Mouse (Mus musculus): Measurements from ENCODE around the gene Gm49391.
"Not testable (repeated sequence)": the region's sequence is repeated elsewhere in the genome, so short reads cannot be mapped to it uniquely, and the experiment has no call there.

Gene Gm49391

GRCm38 (mm10) chr13:60936500-60936901, at the start of gene Gm49391, which contains the start of gene Ctla2a:
Gene Gm49391 (minus strand): TSS chr13:60936571.
Gene Ctla2a (minus strand): TSS chr13:60936625.
- DNase-seq = no peak

DNA sequence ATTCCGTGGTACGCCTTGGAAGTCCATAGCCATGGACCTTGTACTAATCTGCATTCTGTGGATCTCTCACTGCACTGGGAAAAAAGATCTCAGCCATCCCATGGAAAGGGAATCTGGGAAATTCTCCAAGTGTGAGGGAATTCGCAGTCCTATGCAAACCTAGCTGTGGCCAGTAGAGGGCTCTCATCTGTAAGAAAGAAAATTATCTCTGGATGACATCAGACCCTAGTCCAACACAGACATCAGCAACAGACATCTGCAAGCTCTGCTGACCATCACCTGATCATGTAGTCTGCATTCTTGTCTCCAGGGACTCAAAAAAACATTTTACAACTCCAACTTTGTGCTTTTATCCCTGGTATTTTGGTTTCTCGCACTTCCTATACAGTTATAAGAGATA, 35.9 kb upstream of the Gm49391 start:
- DNase-seq = not testable (repeated sequence)

DNA sequence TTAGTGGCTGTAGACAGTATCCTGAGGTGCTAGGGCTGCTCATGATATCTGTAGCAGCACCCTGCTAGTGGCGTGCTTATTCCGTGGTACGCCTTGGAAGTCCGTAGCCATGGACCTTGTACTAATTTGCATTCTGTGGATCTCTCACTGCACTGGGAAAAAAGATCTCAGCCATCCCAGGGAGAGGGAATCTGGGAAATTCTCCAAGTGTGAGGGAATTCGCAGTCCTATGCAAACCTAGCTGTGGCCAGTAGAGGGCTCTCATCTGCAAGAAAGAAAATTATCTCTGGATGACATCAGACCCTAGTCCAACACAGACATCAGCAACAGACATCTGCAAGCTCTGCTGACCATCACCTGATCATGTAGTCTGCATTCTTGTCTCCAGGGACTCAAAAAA, 27.6 kb upstream of the Gm49391 start:
- not testable (repeated sequence) for DNase-seq

DNA sequence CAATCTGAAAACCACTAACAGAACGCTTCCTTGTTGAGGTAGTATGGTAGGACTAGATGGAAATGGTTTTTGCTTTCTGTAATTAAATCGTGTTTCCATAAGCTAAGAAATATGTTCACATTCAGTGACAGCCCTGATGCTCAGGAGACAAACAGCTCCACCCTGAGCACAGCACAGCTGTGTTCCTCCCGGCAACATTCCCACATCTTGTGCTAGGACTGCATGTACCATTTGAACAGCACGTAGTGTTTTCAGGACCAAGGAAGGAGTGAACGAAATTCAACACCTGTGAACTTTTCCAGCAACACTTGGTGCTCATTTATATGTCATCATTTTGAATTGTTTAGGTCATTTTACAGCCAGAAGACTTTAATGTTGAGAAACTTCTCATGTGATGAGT, 25.3 kb upstream of the Gm49391 start:
- DNase-seq = no peak

DNA sequence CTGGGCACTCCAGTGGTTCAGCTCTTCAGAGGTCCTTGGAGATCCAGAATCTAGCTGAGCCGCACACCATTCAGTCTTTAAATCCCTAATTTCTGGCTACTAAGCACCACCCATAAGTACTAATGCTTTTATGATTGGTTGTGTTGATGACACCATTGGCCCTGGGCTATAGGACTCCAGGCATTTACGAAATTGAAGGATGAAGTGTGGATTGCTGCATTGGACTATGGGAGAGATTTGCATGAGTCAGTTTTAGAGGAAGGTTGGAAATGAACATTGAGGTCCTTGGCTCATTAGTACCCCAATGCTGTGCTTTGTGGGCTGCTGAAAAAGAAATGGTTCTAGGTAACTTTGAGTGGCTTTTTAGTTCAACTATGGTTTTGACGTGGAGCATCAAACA, 5.5 kb upstream of the Gm49391 start, which contains the start of gene Tpbpa:
Gene Tpbpa (minus strand): TSS at position 101 of the 400 bp plus-strand sequence.
- DNase-seq = not testable (repeated sequence)

DNA sequence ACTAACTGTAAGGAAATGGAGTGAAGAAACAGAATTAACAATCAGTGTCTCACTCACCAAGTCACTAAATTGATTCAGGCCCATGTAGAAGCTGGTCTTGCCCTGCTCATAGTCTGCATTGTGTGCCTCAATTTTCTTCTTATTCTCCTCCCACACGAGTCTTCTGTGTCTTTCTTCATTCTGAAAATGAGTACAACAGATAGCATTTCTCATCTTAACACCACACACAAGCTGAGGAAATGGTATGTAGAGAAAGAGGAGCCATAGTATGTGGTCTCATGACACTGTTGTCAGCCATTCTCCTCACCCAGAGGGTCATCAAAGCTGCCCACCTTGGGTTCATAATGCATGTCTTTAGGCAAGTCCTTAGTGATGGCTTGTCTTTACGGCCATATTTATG, 881 bp downstream of the Gm49391 start, which contains the start of gene Gm49393:
Gene Gm49393 (minus strand): TSS at position 101 of the 400 bp plus-strand sequence.
- not testable (repeated sequence) for DNase-seq

GRCm38 (mm10) chr13:60904780-60905179, 31.6 kb downstream of the Gm49391 start, which contains the start of gene Tpbpb:
Gene Tpbpb (minus strand): TSS chr13:60904880.
- not testable (repeated sequence) for DNase-seq

DNA sequence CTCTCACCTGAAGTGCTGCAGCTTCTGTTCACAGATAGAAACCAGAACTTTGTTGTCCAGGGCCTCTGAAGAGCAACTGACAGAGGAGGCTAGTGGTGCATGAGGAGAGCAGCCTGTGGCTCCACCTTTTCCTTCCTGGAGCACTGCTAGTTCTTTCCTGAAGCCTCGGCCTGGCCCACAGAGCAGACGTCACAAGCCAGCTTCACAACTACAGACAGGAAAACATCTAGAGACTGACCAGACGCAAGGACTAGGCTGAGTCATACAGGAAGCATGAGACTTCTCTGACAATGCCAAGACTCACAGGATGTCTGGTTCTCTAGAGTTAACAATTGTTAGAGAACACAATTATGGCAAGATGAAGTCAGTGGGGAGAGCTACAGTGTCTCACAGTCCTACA, 39.0 kb downstream of the Gm49391 start, which contains the start of gene Ctla2b:
Gene Ctla2b (minus strand): TSS at position 120 of the 400 bp plus-strand sequence.
- no peak for DNase-seq

GRCm38 (mm10) chr13:60896794-60897193, 39.6 kb downstream of the Gm49391 start, which contains the start of gene Gm49392:
Gene Gm49392 (minus strand): TSS chr13:60896894.
- not testable (repeated sequence) for DNase-seq

- no peak for DNase-seq
These were observed 40.8 kb downstream of the Gm49391 start for GRCm38 (mm10) chr13:60895406-60896160.

DNA sequence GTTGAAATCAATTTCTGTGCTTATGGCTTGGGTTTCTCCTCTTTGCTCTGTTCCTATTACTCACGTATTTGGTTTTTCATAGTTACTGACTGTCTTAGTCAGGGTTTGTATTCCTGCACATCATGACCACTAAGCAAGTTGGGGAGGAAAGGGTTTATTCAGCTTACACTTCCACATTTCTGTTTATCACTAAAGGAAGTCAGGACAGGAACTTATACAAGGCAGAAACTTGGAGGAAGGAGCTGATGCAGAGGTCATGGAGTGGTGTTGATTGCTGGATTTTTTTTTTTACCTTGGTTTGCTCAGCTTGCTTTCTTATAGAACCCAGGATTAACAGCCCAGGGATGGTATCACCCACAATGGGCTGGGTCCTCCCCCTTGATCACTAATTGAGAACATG, 44.1 kb downstream of the Gm49391 start:
- DNase-seq = no peak

GRCm38 (mm10) chr13:60864281-60864680, 72.1 kb downstream of the Gm49391 start, which contains the start of gene 4930486L24Rik:
Gene 4930486L24Rik (minus strand): TSS chr13:60864475.
- DNase-seq = no peak

- no peak for DNase-seq
These were observed 87.9 kb downstream of the Gm49391 start for GRCm38 (mm10) chr13:60848241-60849120.

Data from B cell, adult 2 months (primary cell).